Mouse (Mus musculus) bone marrow, adult 2 months (tissue): ENCODE data around the gene Rgs3.

Source experiments
- CTCF ChIP-seq: fragments of 200-500 bp; IDR thresholded peaks from 2 replicates; pipeline ENCODE4 v1.5.1; 2011; ENCODE audit warnings: low read length, control low read depth; ENCODE audit not compliant: control insufficient read depth, insufficient read depth
- POLR2A ChIP-seq: fragments of 200-500 bp; IDR thresholded peaks from 2 replicates; pipeline ENCODE4 v1.6.1; 2011; ENCODE audit warnings: low read depth, mild to moderate bottlenecking, control low read depth, low read length, borderline replicate concordance; ENCODE audit not compliant: control insufficient read depth

DNA sequence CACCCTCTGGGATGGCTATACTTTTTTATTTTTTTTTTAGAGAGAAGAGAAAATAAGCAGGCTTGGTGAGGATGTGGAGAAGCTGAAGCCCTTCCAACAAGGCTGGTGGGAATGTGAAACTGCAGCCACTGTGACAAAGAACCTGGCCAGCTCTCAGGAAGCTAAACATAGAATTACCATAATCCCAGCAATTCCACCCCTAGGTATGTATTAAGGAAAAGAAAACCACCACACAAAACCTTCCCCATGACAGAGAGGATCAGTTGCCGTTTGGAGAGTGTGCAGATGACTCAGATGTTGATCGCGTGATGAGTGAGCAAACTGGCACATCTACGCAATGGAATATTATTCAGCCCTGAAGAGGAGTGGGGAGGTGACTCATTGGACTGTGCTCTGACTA is 179.9 kb downstream of the Rgs3 start:
- TF ChIP-seq CTCF (no peak), POLR2A (no peak)
